Mouse (Mus musculus) lung, postnatal 14 days (tissue): Measurements from ENCODE around the gene Rnf44.

Experiments
- DNase-seq: peaks from one replicate; pipeline ENCODE4 v3.0.0; 2021

Rnf44 gene

GRCm38 (mm10) chr13:54693558-54694347 is at the start of gene Rnf44:
Rnf44 (minus strand) TSS chr13:54693907.
- peak; percentile 99 for DNase-seq

GRCm38 (mm10) chr13:54738213-54738601 is 44.5 kb upstream of the Rnf44 start:
- DNase-seq: no peak

- no peak for DNase-seq
These were observed 43.9 kb upstream of the Rnf44 start for GRCm38 (mm10) chr13:54737488-54738212.

DNA sequence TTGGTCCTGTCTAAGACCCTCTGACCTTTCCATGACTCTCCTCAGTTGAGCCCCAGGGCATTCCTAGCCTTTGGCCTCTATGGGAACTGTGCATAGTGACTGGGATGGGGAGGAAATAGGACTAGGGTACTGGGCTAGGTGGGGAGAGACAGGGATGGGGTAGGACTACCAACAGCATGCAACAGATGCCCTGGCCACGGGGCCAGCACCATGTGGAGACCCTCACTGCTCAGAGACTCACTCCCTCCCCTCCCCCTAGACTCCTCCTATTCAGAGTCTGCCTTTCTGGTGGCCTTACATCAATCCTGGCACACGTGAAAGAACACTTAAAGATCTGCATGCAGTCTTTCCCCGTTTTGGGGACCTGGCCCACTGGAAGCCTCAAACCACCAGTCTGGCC is 43.2 kb upstream of the Rnf44 start:
- DNase-seq: no peak

DNA sequence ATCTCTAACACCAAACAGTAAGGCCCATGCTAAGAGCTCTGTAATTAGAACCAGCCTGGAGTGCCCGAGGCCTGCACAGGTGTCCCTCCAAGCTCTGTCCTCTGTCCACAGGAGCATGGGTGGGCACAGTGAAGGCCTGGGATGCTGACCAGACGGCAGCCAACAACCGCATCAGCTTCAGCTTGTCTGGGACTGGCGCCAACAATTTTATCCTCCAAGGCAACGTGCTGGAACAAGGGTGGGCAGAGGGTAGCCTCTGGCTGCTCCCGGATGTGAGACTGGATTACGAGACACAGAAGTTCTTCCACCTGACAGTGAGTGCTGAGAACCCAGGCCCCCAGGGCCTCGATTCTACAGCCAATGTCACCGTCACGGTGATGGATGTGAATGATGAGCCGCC is 32.4 kb upstream of the Rnf44 start:
- DNase-seq: no peak

GRCm38 (mm10) chr13:54723143-54723542 is 29.4 kb upstream of the Rnf44 start:
- no peak for DNase-seq

- peak; percentile 43 for DNase-seq
These were observed 23.2 kb upstream of the Rnf44 start for GRCm38 (mm10) chr13:54716916-54717315.

GRCm38 (mm10) chr13:54714996-54715395 is 21.3 kb upstream of the Rnf44 start:
- DNase-seq: no peak

DNA sequence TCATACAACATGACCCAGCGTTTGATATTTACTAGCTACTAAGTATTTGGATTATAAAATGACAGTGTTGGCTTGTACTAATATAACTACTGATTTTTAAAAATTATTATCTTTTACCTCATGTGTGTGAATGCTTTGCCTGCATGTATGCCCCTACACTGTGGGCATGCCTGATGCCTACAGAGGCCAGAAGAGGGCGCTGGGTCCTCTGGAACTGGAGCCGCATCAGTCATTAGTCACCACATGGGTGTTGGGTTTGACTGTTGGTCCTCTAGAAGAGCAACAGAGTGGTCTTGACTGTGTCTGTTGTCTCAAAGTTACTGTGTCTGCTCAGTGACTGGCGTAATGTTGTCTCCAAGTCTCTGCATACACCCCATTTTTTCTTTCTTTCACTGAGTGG is 20.7 kb upstream of the Rnf44 start:
- no peak for DNase-seq

GRCm38 (mm10) chr13:54710866-54711265 is 17.2 kb upstream of the Rnf44 start:
- DNase-seq: no peak

- no peak for DNase-seq
These were observed 11.2 kb upstream of the Rnf44 start for GRCm38 (mm10) chr13:54704890-54705289.

DNA sequence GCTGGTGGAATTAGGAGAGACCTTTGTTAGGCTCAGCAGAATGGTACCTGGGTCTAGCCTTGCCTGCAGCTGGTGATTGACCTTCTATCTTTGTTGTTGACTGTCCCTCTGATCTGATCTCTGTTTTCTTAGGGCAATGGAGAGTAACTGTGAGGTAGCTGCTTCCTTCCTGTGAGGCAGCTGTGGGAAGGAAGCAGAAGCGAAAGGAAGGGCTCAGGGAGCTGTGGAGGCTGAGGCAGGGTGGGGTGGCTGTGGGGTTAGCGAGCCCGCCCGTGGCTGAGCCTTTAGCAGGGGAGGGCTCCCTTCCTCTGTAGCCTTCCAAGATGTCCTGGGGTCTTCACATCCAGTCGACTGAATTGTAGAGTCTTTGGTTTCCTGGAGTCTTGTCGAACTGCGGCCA is 8.8 kb upstream of the Rnf44 start:
- DNase-seq: no peak

DNA sequence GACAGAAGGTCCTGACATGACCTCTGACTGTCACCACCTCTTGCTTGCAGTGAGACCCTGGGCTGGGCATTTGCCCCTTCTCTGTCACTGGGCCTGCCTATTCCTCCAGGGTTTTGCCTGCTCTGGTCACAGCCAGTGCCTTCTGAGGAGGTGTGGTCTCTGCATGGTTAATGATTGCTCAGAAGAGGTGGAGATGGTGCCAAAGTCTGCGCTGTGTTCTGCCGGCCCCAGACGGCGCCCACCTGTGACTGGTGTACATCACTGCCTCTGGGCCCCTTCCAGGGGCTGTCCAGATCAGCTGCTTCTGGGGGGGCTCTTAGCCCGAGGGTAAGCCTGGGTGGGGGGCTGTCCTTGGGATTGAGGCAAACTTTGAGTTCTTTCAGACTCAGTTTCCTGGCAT is 7.5 kb upstream of the Rnf44 start, which contains the start of gene Cdhr2:
Cdhr2 (plus strand) TSS at position 219 of the 400 bp plus-strand sequence.
- DNase-seq: no peak

DNA sequence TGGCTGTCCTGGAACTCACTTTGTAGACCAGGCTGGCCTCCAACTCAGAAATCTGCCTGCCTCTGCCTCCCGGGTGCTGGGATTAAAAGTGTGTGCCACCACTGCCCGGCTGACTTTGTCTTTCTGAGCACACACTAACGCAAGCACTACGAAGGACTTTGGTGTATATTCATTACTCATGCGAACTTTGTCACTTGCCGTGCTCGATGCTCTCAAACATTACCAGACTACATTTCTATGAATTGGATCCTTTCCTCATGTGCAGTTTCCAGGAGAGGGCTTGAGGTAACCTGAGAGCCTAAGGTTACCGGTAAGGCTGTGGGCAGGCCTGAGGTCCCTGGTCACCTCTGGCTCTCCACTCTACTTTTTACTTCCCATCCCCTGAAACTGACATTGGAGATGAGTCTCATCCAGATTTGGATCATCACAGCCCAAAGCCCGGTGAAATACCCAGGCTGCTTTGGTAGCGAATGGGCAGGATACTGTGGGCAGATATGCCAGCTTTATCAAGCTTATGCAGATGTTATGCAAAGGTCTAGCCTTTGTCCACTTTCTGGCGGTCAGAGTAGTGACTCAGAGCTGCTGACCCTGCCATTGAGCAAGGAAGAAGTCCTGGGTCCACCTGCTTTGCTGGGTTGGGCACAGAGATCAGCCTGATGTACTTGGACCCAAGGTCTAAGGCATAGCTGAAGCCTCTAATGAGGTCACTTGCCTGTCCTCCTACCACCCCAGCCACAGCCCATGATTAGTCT is 1.9 kb upstream of the Rnf44 start:
- DNase-seq: no peak

- DNase-seq: peak; percentile 86
These were observed 797 bp upstream of the Rnf44 start for GRCm38 (mm10) chr13:54694348-54695060.

- DNase-seq: no peak
These were observed 773 bp downstream of the Rnf44 start for GRCm38 (mm10) chr13:54692711-54693557.

DNA sequence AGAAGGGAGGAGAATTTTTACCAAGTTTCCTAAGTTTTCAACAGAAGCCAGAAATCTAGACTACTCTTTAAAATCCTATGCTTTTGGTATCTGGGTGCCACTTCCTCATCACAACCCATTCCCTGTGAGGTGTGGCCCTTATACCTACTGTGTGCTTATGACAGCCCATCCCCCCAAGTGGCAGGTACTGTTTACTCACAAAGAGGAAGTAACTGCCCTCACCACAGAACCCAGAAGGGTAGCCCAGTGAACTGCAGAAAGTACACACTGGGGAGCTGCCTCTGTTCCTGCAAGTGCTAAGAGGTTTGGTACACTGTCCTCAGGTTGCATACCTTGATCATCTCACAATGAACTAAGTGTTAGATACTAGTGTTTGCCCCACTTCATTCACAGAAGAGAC is 2.0 kb downstream of the Rnf44 start:
- peak; percentile 28 for DNase-seq

DNA sequence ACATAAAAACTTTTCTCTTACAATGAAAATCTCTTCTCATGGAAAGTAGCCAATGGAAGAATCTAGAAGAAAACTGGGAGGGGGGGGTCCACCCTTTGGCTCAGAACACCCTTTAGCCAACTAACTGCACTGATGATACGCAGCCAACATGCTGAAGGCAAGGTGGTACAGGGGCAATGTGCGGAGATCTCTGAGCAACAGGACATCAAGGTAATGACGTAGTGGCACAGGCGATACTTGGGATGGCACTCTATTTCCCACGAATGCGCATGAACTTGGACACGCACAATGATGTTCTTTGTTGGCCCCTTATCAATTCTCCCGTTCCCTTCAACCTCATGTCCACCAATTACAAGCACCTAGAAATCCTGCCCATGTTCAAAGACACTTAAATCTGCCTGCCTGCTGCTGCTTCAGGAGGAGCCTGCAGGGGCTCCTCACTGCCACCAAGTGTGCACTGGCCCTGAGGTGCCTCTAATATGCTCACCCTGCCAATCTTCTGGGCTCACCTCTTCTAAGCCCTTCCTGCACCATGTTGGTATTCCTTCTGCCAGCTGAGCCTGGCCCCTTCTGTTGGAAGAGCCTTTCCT is 3.5 kb downstream of the Rnf44 start:
- DNase-seq: no peak

- DNase-seq: peak; percentile 97
These were observed 5.9 kb downstream of the Rnf44 start for GRCm38 (mm10) chr13:54687575-54688424.

DNA sequence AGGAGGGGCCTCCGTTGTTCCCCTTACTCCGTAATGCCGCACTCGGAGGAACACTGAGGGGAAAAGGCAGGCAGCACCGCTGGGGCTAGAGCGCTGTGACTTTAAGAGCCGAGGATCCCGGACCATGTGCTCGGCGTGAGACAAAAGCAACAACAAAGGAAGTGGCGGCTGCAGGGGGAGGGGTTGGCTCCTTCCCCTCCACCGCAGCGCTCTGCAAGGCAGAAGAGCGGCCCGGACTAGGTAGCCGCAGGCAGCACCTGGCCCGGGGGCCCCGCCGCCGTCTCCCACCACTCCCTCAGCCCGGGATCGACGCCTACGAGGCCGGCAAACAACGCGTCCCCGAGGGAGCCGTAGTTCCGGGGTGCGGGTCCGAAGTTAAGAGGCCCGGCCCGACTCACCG is 6.6 kb downstream of the Rnf44 start:
- DNase-seq: peak; percentile 81
